Mouse (Mus musculus) gastrocnemius, postnatal 4 days (tissue): Measurements from ENCODE around the gene Tpk1. TPM values are rescaled to one million over a fixed set of nuclear protein-coding genes. Genes with fewer than 3 reads are reported as not detected.

Source experiments
- DNase-seq, 2 experiments: peaks; one replicate each; pipeline ENCODE4 v3.0.0; 2021 to 2022; ENCODE audit warnings: low spot score in 2 of 2, mixed read lengths in 2 of 2
- total RNA-seq, 2 experiments: library from RNA; stranded (reverse); gene quantifications; 2 replicates each; pipeline ENCODE4 v1.2.3; 2021

The Tpk1 gene
- total RNA-seq, 2 experiments from 2014 or later: 4.2 to 5.3 TPM

DNA sequence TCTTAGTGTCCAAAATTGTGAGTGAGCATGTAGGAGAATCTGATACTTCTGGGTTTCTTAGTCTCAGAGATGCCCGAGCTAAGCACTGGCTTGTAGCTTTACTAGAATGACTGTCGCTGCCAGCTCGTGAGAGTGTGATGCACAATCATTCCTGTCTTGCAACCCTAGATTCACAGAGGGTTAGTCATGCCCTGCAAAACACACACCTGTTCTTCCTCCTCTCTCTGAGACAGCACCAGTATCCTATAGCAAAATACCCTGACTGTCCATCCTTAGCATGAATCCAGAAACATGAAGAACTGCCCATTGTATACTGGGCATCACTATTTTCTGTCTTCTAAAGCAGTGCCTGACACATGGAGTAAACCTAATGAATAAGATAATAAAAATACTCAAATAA lies 302.2 kb downstream of the Tpk1 start:
- DNase-seq: no peak

GRCm38 (mm10) chr6:43363291-43363820 lies 302.7 kb downstream of the Tpk1 start:
- no peak for DNase-seq

DNA sequence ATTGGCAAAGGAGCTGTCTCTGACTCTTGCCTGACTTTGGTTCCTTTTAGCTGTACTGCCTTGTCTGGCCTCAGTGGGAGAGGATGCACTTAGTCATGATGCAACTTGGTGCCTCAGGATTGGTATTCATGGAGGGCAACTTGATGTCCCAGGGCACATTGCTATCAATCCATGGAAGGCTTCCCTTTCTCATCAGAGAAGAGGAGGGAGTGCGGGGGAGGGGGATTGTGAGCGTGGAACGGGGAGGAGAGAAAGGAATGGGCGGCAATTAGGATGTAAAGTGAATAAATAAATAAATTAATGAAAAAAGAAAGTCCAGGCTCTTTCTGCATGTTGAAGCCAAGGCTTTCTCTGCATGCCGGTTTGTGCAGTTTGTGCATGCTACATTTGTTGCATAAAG lies 304.8 kb downstream of the Tpk1 start:
- no peak for DNase-seq

DNA sequence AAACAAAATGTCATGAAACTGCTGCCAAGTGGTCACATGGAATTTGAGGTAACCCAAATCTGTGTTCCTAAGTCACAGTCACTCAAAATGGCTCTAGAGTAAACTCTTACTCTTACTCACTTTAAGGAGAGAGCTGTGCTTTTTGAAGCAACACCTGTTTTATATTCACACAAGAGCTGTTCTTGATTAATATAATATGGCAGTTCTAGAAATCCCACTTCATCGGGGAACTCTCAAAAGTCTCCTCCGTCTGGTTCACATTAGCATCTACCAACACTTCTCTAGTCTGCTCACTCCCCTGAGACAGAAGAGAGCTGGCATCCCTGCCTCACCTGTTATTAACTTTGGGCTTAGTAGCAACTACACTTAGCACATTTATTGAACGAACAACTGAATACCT lies 305.9 kb downstream of the Tpk1 start:
- DNase-seq: no peak

GRCm38 (mm10) chr6:43354562-43355241 lies 311.4 kb downstream of the Tpk1 start:
- DNase-seq: no peak

DNA sequence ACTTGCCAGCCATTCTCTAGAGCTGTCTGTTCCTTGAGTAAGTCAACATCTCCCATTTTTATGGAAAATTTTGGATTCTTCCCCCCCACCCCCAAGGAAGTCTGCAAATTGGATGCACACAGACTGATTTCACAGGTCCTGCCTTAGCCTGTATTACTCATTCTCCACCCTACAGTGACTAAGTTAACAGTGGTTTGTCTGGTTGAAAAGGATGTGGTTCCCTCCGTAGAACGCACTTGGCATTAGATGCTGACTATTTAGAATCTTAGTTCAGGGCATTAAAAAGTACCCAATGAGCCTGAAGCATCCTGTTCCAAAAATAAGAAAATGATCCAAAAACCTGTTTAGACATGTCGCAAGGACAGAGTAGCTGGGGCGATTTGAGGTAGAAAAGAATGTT lies 312.6 kb downstream of the Tpk1 start:
- DNase-seq: no peak

- DNase-seq: no peak
Observed at GRCm38 (mm10) chr6:43349083-43349482, 317.0 kb downstream of the Tpk1 start.

DNA sequence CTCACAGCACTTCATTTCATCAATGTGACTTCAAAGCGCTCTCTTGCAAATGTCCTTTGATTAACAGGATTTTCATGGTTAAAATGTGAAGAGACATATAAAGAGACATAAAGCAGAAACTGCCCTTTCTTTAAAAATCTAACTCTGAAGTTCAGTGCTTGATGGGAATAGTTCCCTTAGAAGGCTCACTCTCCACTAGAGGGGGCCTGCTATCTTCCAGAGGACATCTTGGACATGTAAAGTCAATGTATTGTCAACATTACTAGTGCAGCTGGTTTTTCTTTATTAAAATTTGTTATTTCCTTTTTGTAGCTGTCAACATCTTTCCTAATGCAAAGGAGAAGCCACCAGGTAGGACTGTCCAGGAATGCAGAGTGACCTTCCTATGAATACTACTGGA lies 318.4 kb downstream of the Tpk1 start:
- no peak for DNase-seq

- no peak for DNase-seq
Observed at GRCm38 (mm10) chr6:43343006-43343405, 323.1 kb downstream of the Tpk1 start.

DNA sequence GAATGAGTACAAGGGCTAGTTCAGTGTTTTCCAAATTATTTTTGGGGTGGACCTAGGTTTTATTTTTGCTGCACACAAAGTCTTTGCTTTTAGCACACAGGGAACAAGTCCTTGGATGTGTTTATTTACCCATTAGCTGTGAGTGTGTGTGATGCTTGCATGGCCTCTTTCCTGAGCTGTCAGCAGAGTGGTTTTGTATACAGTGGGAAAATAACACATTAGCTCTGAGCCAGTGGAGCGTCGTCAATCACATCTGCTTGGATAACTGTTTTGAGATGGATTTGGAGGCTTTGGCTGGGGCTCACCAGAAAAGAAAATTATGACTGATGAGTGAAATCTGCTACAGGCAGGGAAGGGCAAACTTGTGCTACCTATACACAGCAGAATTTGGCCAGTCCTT lies 323.7 kb downstream of the Tpk1 start:
- DNase-seq: no peak

DNA sequence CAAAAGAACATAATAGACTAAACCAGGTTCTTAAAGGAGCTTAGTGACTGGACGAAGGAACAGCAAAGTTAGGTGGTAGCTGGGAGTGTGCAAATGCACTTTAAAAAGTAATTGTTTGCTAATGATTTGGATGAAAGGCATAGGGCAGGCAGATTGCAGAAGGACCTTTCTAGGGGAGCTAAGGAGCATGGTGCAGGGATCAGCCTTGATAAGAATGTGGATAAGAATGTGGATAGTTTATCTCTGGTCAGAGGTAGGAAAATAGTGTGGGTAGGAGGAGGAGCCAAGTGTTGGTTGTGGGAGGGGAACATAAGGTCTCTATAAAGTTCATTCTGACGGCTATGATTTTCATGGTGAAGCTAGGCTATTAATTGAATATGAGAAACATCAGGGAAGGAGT lies 327.3 kb downstream of the Tpk1 start:
- no peak for DNase-seq

- no peak for DNase-seq
Observed at GRCm38 (mm10) chr6:43337491-43337961, 328.6 kb downstream of the Tpk1 start.

DNA sequence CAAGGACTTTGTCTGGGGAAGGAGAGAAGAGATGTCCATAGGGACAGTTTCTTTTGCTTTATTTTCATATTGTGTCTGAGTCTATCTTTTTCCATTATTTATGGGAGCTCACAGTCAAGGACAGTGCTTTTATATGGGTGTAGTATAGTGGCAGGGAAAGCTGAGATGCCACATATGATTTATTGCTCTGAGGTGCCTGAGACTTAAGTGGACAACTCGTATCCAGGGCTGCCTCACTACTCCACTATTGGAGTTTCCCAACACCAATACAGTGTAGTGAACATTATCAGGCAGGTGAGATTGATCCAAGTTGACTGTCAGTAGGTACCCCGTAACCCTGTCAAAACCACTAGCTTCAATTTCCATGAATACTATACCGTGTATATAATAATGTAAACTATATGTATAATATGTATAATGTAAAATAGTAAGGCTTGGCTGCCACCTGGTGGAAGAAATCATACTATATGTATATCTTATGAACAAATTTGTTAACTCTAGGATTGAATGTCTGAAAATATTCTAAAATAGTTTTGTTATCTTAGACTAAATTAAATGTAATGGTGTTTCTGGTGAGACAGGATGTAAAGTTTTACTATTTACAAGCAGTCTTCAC lies 330.4 kb downstream of the Tpk1 start:
- no peak for DNase-seq

- DNase-seq: no peak
Observed at GRCm38 (mm10) chr6:43333479-43333878, 332.6 kb downstream of the Tpk1 start.

DNA sequence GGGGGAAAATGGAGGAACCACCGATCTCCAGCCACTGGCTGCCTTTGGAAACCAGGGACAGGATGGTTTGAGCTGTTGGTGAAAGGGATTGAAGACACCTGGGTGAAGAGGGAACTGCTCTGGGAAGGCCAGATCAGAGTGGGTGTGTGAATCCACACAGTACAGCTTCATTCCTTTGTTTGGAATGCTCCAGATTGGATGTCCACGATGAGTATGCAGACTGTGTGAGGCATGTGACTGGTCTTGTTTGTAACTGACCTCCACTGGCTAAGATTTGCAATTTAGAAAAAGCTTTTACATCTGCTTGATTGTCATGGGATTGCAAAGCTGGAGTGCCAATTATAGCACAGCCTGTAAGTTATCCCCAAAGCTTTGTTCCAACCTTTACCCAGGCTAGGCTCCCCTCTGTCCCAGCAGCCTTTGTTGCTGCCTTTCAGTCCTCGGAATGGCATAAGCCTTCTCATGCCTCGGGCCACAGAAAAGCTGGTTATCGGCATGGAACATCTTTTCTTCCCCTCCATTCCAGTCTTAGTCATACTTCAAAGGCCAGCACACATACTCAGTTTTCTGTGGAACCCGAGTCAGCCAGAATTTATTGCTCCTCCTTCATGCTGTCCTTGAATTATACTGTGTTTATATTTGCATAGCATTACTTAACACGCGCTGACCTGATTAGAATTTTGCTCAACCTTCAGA lies 353.0 kb downstream of the Tpk1 start:
- DNase-seq: no peak

DNA sequence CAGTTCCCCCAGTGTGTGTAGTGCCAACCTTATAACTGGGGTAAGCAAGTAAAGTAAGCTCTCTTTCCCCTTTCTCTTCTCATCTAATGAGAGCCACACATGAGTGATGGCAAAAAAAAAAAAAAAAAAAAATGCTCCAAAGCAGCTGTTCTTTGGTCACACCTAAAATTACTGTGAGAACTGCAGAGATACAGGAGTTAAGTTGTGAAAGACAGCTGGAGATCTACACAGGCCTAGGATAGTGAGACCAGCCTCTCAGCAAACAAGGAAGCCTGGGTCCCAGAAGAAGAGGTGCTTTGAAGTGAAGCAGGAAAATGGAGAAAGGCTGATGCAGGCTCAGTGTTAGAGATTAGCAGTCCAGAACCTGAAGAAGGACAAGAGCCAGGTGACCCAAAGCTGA lies 353.5 kb downstream of the Tpk1 start:
- DNase-seq: no peak

DNA sequence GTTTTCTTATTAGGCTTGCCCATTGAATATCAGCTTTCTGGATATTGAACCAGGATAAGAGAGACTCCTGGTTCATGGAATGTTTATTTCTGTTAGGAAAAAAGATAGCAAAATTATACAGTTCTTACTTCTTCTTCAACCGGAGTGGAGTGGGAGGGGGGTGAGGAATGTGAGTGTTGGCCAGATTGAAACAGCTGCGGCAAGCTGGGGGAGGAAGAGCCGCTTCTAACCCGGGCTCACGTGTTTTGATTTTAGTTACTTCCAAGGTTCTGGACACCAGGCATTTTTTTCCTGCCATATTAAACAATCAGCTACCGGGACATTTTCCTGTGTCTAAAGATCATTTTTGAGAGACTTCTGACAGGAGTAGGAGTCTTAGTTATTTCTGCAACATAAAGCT lies 356.0 kb downstream of the Tpk1 start:
- no peak for DNase-seq

- no peak for DNase-seq
Observed at GRCm38 (mm10) chr6:43309454-43309853, 356.6 kb downstream of the Tpk1 start, which contains the start of gene Nobox. TSS of gene Nobox (minus strand) at chr6:43309554.

GRCm38 (mm10) chr6:43297508-43297850 lies 368.6 kb downstream of the Tpk1 start:
- DNase-seq: no peak

GRCm38 (mm10) chr6:43296798-43297507 lies 369.1 kb downstream of the Tpk1 start:
- DNase-seq: no peak

DNA sequence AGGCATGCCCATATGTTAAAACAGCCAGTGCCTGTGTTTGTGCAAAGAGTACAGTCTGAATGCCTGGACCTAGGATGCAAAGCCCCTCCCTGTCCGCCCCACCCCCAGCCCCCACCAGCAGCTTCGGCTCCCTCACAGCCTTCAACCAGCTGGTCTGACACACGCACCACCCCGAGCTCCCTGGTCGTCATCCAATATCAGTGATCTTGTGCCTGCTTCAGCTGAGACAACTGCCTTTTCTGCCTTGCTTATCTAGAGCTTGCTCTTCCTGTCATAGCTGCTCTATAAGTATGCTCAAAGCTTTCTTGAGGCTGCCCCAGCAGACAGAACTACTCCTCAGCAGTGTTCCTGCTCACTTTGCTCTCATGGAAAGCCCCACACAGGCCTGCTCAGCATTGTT lies 370.2 kb downstream of the Tpk1 start:
- DNase-seq: no peak
